Mouse (Mus musculus): ENCODE results near the gene Fbxl19.

DNA sequence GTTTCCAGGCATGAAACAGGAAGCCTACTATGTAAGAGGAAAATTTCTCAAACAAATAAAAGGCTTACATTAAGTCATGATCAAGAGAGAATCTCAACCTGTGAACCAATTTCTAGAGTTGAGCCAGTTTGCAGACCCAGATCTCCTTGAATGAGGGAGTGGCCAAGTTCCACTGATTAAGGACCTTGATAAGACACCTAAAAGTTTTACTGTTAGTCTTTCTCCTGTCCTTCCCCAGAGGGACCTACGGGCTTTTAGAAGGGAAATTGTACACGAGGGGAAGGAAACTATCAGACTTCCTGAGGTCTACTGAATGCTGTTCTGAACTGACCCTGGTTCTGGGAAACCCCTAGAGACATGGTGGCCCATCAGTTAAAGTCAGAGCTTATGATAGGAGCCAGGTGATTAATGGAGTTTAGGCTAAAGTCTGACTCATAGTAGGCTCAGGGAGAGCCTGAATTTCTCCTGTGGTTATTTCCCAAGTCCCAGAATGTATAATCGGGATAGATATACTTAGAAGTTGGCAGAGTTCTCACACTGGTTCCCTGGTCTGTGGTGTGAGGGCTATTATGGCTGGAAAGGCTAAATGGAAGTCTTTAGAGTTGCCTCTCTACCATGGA is 43.5 kb upstream of the Fbxl19 start:
- TF ChIP-seq CTCF (IDR thresholded peaks at IDR 0.05) (no peak), EP300 (IDR thresholded peaks at IDR 0.05; ENCODE audit: insufficient read depth, low read depth, low read length) (no peak)
